Mouse (Mus musculus): ENCODE results near the gene Pcnx3. TPM values are rescaled to one million over a fixed set of nuclear protein-coding genes. Genes with fewer than 3 reads are reported as not detected.

Gene Pcnx3
- total RNA-seq, 1 experiment from 2014 or later, result 124 TPM

- DNase-seq, result no peak
Measured at GRCm38 (mm10) chr19:5684236-5684635, 4.5 kb downstream of the Pcnx3 start.

- DNase-seq, result peak; percentile 35
Measured at GRCm38 (mm10) chr19:5680432-5680831, 8.3 kb downstream of the Pcnx3 start.

GRCm38 (mm10) chr19:5668372-5668771 is 20.3 kb downstream of the Pcnx3 start:
- peak; percentile 35 for DNase-seq

GRCm38 (mm10) chr19:5666386-5666785 is 22.3 kb downstream of the Pcnx3 start:
- no peak for DNase-seq

- no peak for DNase-seq
Measured at GRCm38 (mm10) chr19:5665465-5665864, 23.2 kb downstream of the Pcnx3 start.

GRCm38 (mm10) chr19:5664669-5665257 is 23.9 kb downstream of the Pcnx3 start:
- no peak for DNase-seq

GRCm38 (mm10) chr19:5662981-5663913 is 25.5 kb downstream of the Pcnx3 start, which contains the start of gene Sipa1:
Gene Sipa1, minus strand, starts transcription at chr19:5663707.
- DNase-seq, result peak; percentile 95

- DNase-seq, result no peak
Measured at GRCm38 (mm10) chr19:5662310-5662709, 26.4 kb downstream of the Pcnx3 start.

- peak; percentile 33 for DNase-seq
Measured at GRCm38 (mm10) chr19:5660942-5661751, 27.6 kb downstream of the Pcnx3 start.

GRCm38 (mm10) chr19:5654720-5655298 is 33.9 kb downstream of the Pcnx3 start:
- no peak for DNase-seq

- peak; percentile 52 for DNase-seq
Measured at GRCm38 (mm10) chr19:5653969-5654719, 34.6 kb downstream of the Pcnx3 start.

GRCm38 (mm10) chr19:5652570-5652969 is 36.1 kb downstream of the Pcnx3 start:
- no peak for DNase-seq

GRCm38 (mm10) chr19:5651502-5652274 is 37.0 kb downstream of the Pcnx3 start:
- no peak for DNase-seq

GRCm38 (mm10) chr19:5649298-5649741 is 39.4 kb downstream of the Pcnx3 start:
- DNase-seq, result no peak

GRCm38 (mm10) chr19:5648401-5649297 is 40.1 kb downstream of the Pcnx3 start:
- DNase-seq, result peak; percentile 83

GRCm38 (mm10) chr19:5647791-5648190 is 40.9 kb downstream of the Pcnx3 start:
- DNase-seq, result no peak

GRCm38 (mm10) chr19:5646731-5647330 is 41.9 kb downstream of the Pcnx3 start:
- DNase-seq, result no peak

- no peak for DNase-seq
Measured at GRCm38 (mm10) chr19:5645280-5645679, 43.4 kb downstream of the Pcnx3 start.

- no peak for DNase-seq
Measured at GRCm38 (mm10) chr19:5641641-5642040, 47.1 kb downstream of the Pcnx3 start.

Measured in adrenal gland, postnatal 25 days (tissue).